Mouse (Mus musculus) ovary, postnatal 14 days (tissue): ENCODE results near the gene Shq1.
A peak's percentile ranks its signal among the peaks of the same experiment; 100 is the strongest.

Experiments used
- DNase-seq: peaks from one replicate; pipeline ENCODE4 v3.0.0; 2022; ENCODE audit warnings: low spot score

The Shq1 gene

DNA sequence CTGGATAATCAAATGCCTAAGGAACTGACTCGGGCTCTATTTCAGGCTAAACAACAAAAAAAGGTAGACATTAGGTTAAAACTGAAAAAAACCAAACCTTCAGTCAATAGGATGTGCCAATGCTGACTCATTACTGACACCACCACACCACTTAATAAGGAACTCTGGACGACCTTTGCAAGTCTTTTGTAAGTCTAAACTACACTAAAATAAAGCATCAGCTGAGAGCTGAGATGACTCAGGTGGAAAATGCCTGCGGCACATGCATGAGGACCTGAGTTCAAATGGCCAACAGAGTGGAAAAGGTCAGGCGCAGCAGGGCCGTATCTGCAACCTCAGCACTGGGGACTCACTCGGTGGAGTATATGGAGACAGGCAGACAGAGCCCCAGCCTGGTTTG lies 69.3 kb downstream of the Shq1 start:
- DNase-seq, result no peak

DNA sequence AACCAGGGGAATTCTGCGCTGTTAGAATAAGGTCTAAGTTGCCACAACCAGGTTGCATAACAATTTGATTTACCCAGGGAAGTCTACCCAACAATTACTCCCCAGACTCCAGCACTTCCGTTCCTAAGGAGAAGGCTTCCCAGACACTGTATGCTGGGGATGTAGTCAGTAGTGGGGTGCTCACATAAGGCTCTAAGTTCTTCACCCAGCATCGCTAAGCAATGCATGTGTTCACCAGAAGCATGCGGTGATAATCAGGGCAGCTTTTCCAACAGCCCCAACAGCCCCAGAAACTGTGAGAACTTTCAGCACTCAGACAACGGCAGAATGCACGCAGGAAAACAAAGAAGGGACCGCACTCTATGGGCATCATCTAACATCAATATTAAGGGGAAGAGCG lies 77.1 kb downstream of the Shq1 start:
- DNase-seq, result no peak

DNA sequence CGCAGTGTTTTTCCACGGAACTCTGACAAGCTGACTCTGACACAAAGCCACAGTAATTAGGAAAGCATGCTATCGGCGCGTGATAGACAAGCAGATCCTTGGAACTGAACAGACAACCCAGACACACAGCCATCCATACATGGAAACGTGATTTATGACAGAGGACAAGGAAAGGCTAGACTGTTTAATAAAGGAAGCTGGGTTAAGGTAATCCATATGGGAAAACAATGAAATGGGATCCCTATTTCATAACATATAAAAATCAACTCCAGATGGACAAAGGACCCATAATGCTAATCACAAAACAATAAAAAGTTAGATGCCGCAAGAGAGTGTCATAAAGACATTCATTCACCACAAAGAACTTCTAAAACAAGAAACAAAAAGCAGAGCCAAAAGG lies 78.0 kb downstream of the Shq1 start:
- DNase-seq, result no peak

DNA sequence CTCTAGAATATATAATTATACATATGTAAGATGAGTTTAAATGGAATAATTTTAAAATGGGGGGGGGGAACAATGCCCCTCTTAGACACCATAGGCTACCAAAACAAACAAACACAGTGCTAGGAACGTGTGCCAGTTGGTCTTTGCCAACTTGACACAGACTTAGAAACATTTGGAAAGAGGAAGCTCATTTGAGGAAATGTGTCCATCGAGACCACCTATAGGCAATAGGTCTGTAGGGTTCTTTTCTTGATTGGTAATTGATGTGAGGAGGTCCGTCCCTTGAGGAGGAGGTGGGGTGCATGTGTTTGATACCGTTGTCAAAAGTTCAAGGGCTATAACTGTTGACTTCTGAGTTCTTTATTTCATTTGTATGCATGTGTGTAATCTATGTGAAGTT lies 80.4 kb downstream of the Shq1 start:
- DNase-seq, result no peak

DNA sequence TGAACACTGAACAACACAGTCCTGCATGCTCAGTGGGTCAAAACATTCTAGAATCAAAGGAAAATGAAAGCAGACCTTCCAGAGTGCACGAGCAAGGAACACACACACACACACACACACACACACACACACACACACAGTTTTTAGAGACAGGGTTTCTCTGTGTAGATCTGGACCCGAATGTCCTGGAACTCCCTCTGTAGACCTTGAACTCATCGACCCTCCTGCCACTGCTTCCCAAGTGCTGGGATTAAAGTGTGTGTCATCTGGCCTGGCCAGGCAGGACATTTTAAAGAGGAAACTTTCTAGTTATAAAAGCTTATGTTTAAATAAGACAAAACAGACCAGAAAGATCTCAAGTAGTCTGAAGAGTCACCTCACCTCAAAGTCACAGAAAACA lies 82.1 kb downstream of the Shq1 start:
- no peak for DNase-seq

DNA sequence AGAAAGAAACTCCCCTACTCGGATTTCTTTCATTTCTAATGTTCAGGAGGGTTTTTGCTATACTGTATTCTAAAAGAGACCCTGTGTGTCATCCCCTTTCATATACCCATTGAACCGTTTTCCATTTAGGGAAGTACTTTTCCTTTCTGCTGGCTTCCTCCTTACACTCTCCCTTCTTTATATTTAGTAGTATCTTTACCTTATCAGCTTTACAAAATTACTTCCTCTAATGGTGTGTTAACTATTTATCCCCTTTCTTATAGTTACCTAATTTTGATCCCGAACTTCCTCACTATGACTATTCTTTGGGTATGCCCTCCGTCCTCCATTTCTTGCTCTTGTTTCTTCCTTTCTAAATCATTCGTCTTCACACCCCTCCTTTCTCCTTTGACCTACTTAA lies 84.2 kb downstream of the Shq1 start:
- DNase-seq, result no peak

DNA sequence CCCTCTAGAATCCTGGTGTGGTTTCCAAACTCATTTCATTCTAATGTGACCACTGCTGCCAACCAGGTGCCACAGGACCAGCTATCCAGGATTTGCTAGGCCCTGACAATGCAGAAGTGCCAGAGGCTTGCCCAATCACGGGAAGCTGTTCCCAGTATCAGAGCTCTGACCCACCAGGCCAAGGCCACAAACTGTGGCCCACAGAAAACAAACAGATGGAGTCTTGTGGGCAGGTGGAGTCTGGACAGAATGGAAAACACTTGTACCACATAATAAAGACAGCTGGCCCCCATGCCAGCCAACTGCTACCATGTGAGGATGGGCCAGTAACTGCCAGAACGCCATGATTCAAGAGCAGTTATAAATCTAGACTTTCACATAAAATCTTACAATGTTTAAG lies 89.0 kb downstream of the Shq1 start:
- no peak for DNase-seq

DNA sequence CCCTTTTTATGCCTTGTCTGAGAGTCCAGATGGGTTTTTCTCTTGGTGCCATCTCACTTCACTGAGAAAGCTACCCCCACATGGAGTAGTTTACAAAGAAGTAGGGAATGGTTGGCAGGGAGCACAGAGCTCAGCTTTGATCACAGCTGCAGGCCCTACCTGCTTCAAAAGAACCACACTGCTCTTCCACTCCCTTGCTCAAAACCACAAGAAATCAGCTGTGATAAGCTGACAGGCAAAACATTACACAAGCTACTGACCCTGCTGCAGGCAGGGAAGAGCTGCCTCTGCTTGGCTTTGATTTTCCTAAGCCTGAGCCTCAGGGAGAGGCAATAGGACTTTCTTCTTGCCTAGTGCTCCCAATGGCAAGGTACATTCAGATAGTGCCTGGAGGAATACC lies 89.9 kb downstream of the Shq1 start:
- DNase-seq, result no peak

DNA sequence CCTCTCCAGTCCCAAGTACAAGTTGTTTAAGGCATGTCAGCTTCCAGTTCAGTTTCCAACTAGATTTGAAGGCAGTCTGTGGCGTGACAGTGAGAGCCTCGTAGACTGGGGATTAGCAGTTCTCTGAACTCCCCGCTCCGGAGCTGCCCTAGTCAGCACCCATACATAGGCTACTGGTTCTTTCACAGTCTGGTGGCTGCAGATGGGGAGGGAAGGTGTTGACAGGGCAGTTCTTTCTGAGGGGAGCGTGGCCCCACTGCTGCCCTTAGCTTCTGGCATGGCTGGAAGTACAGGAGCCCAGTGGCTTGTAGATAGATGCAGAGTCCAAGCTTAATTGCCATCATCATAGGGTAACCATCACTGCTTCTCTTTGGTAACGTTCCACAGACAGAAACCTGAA lies 93.4 kb downstream of the Shq1 start:
- no peak for DNase-seq

DNA sequence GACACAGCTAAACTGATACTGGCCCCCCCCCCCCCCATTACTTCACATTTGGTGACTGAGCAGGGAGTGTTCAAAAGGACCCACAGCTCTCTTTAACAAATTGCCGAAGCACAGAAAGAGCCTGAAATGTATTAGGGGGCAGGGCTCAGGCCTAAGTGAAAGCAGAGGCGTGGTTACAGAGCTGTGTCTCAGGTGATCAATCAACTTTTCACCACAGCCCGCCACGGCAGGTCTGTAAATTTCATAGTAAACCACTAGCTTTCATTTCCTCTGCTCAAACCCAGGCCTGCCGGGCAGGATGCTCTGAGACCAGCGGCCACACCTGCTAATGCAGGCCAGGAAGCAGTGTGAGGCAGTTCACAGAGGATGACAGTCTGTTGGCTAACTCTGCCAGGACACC lies 94.8 kb downstream of the Shq1 start:
- no peak for DNase-seq

DNA sequence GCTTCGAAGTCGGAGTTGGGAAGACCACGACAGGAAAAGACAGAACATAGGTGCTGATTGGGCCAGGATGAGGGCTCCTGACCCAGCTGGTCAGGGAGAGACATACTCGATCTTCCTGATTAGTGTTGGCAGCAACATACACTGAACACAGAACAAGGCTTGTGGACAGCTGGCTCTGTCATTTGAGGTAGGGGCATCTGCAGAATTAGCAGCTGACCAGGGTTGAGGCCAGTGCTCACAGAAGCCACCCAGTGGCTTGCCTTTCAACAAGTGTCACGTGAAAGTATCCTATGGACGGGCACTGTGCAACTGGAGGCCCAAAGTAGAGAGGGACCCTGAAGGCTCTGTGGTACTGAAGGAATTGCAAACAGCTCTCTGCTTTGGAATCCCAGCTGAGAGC lies 104.2 kb downstream of the Shq1 start:
- no peak for DNase-seq

DNA sequence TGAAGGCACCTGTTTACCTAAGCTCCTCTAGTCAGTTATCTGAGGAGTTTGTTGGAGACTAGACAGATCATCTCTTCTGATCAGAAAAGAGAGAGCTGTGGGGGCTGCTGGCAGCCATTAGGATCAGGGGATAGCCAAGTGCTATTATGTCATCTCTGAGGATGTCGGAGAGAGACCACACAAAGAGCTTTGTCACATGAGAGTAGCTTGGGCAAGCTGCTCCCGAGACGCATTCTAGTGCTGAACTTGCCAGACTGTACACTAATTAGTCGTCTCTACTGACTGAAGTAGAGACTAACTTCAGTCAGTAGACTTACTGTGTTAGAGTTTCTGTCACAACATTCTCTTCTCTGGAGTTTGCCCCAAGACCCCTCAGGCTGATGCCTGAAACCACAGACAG lies 106.4 kb downstream of the Shq1 start:
- no peak for DNase-seq

DNA sequence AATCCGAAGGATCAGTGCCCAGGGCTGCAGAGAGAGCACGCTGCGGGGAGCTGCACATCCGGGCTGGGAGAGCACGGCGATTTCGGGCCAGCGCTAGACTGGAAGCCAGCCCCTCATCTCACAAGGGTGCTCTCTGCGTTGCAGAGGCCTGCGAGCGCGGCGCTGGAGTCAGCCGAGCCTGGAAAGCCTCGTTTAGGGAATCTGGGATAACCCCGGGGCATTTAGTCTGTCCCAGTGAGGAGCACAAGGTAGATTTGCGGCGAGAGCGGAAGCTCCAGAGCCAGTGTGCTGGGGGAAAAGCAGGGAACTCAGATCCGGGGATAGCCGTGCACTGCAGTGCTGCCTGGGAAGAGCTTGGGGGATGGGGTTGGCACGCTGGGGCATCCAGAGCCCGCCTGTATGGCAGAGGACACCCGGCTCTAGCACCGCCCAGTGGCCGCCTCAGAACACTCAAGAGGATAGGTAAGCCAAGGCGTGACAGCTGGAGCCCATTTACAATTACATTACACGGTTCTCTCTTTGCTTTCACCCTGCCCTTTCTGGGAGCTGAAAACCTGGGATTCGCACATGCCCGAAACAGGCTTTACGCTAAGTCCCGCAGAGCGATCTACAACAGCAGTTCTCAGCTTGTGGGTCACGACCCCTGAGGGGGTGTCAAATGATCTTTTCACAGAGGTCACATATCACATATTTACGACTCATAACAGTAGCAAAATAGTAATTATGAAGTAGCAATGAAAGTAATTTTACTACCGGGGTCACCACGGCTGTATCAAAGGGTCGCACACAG lies 107.2 kb downstream of the Shq1 start:
- peak; percentile 56 for DNase-seq

DNA sequence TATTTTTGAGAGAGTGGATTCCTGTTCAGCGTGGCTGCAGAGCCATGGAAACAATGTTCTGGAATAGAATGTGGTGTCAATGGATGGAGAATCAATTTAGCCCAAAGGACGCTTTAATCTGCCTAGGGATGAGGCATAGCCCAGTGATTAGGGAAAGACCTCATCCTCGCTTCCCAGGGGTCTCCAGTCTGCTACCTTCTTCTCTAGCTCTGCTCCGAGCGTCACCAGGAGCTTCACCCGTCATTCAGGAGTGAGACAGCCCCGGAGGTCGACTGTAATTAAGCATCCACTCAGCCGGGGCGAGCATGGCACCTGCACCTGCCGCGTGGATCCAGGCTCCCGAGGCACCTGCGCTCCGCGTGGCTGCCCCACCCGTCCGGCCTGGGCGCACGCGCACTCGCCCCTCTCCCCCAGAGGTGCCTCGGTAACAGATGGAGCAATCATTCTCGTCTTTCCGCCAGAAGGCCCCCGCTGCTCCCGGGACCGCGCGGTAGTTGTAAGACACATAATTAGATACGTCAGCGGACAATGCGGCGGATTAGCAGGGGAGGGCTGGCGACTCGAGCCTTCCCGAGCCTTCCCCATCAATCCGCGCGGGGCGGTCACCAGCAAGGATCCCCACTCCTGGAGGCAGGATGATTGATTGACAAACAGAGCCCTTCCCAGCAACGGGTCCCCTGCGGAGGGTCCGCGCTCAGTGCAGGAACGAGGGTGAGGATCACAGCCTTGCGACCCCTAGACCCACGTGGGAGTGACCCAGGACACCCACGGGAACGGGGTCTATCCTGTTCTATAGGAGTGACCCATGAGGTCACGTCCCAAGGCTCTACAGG lies 108.0 kb downstream of the Shq1 start:
- DNase-seq, result no peak

DNA sequence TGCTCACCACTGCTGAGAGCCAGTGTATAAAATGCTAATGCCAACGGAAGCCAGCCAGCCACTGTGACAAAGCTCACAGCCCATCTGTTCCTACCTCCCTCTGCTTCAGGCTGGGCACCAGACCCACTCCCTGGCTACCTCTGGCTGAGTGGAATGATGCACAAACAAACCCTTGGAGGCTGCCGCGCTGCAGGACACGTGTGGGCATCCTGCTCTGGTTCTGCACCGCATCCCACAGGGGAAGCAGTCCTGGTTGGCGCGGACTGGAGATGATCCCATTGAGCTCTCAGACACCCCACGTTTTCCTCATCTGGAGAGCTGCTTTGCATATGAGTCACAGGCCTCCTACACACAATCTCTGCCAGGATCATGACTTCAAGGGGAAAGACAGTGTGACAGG lies 112.9 kb downstream of the Shq1 start:
- DNase-seq, result no peak

DNA sequence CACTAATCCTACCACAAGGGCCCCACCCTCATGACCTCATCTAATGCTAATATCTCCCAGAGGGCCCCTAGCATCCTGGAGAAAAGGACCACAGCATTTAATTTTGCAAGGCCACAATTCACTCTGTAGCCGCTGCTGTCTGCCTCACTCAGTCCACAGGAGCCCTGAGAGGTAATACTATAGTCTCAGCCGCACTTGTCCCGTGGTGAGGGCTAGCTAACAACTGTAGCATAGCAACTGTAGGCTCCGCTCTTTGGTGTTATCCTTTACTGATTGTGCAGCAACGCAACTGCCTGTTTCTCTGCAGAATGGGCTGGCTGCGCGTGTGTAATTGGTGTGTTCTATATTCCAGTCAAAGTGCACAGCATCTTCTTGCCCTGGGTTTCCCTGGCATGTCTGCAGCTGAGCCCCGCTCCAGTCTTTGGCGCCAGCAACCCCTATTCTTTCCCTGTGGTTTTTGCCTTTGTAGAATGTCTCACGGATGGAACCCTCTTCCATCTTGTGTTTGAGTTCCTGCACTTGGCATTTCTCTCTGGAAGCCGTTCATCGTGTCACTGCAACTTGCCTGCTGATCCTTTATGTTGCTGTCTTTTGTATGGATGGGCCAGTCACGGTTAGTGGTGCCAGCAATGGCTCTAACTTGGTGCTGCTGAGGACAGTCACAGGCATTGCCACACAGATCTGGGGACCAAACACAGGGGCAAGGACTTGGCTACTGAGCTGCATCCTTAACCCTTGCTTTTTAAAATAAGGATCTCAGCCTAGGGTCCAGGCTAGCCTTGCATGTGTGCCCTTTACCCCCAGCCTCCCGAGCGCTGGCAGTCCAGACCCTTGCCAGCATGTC lies 128.6 kb downstream of the Shq1 start:
- no peak for DNase-seq

DNA sequence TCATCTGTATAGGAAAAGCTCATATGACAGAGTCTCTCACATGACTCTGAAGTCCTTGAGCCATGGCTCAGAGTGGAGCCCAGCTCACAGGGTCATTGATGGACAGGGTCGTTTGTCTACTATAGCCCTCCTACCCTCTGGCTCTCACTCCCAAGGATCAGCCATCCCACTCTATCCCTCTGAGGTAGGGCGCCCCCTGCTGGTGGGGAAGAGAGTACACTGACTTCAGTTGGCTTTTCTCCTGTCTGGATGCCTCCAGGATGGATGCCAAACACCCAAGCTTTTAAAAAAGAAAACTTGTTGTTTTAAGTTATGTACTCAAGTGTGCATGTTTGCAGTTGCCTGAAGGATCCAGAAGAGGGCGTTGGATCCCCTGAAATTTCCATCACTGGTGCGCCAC lies 131.3 kb downstream of the Shq1 start:
- DNase-seq, result no peak

DNA sequence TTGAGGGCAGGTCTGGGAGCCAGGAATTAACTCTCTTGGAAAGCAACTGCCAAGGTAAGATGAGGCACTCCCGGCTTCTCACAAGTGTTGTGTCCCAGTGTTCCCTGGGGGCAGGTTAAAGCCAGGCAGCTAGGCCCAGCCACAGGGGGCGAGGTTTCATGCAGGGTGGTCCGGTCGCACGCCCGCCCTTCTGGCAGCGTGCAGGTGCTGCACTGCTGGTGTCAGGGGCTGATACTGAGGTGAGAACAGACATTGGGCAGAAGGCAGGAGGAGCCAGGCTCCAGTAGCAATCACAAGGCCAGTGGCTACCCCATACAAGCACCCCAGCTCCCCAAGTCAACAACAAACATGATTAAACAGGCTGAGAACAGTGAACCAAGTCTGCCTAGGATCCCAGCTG lies 132.4 kb downstream of the Shq1 start:
- DNase-seq, result no peak

DNA sequence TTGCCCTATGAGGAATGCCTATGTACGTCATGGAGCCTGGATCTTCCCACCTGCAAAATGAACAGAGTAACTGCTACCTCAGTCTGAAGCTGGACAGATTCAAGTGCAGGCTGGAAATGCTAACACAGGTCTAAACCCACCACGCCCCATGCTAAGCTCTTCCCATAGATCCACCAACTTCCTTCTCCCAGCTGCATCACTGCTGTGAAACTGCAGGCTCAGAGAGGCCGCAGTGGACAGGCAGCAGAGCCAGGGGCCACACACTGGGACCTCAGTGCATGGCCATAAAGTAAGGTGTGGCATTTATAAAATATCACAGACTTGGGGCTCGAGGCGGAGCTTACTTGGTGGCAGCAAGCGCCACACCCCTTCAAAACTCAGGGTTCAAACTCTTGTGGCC lies 133.0 kb downstream of the Shq1 start:
- no peak for DNase-seq

DNA sequence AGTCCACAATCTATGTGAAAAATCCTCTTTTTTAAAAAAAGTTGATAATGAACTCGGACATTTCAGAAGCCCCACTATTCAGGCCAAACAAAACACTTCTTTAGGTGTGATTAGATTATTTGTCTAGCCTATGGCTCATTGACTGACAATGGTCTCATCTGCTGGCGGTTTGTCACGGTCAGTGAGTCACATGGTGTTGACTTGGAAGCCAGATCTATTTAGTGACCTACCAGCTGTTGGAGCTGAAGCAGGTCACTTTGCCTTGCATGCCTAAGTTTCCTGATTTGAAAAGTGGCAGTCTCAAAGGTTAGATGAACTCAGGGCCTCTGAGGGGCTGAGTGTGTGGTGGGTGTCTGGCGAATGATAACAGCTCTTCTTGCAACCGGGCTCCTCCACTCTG lies 133.9 kb downstream of the Shq1 start:
- DNase-seq, result no peak

DNA sequence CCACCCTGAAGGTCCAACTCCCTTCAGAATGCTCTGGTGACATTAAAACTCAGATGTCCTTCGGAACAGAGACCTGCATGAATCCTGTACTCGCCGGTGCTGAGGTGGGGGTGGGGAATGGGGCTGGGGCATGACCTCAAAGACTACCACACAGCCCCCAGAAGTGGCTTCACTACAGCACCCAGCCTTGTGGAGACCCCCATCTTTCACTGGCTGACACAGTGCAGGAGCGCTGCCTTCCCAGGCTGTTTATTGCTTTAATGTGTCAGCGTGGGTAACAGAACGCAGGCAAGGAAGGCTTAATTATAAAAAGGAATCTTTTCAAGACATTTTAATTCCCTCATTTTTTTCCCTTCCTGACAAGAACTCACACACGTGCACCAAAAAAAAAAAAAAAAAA lies 137.6 kb downstream of the Shq1 start:
- no peak for DNase-seq

DNA sequence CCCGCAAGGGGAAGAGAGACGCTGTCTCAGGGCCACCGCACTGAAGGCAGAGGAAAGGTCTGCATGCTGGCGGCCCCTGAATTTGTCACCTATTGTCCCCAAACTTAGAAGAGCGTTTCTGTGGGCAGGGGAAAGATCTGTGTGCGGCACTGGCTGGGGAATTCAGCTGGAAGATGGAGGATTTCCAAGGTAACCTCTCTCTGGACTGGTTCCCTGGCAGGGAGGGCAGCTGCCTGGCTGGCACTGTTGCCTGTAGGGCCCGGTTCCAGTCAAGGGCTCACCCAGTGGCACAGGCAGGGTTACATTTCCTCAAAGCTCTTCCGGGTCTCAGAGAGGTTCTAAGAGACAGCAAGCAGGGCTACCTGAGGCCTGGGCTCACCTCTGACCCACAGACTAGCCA lies 138.6 kb downstream of the Shq1 start:
- DNase-seq, result no peak

DNA sequence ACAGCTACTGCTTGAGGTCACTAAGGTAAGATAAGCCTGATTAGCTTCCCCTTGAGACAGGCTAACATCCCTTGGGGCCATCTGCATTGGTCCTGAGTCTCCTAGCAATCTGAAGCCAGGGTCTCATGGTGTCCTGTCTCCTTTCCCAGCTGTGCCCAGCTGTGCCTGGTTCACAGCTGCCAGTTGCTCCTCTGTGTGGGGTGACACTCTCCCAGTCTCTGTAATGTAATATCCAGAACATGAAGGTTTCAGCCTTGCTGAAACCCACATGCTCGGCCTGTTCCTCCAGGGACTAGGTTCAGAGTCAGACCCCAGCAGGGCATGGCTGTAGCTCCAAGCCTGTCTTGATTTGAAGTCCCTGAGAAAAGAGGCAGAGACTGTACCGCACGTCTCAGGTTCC lies 141.3 kb downstream of the Shq1 start:
- no peak for DNase-seq
